Mouse (Mus musculus): ENCODE measurements at regions not wholly inside any gene's neighbourhood (a gene's known extent, or its start where the extent isn't known, plus 50 kb on each side); places are given as distances from the start of the nearest gene placed in this dataset.

GRCm38 (mm10) chr15:28144846-28145245 is 58.7 kb upstream of the Dnah5 start:
- Histone ChIP-seq H3K79me2 (ENCODE audit: control insufficient read depth, insufficient read depth) (no peaks in the 10 kb centered on the region), H3K4me2 (ENCODE audit: low read depth) (no peak overlapping the region), H3K36me3 (ENCODE audit: control insufficient read depth, insufficient read depth) (no peaks in the 10 kb centered on the region), H3K27me3 (ENCODE audit: control insufficient read depth, insufficient read depth, insufficient read length) (no peaks in the 10 kb centered on the region), H3ac (ENCODE audit: control insufficient read depth, insufficient read length) (no peak overlapping the region), H3K4me3 (no peak overlapping the region)
- TF ChIP-seq REST (IDR thresholded peaks at IDR 0.05; ENCODE audit: insufficient read depth, insufficient read length) = no peak
- TF ChIP-seq MYOG (IDR thresholded peaks at IDR 0.05; ENCODE audit: control insufficient read depth in 1 of 3, insufficient read depth in 1 of 3, insufficient read length in 2 of 3, low read depth in 2 of 3) = no peak
- no peak for TF ChIP-seq POLR2AphosphoS2 (IDR thresholded peaks at IDR 0.05; ENCODE audit: insufficient read length, low read depth)
- no peak for TF ChIP-seq SRF (IDR thresholded peaks at IDR 0.05; ENCODE audit: control insufficient read depth, insufficient read length, low read depth)
- no peak for TF ChIP-seq TCF3 (IDR thresholded peaks at IDR 0.05; ENCODE audit: insufficient read length, low read depth)
- no peak for TF ChIP-seq MYOD1 (IDR thresholded peaks at IDR 0.05; ENCODE audit: control insufficient read depth in 1 of 3, insufficient read length in 2 of 3, low read depth in 2 of 3)
- TF ChIP-seq POLR2A (IDR thresholded peaks at IDR 0.05; ENCODE audit: insufficient read length, low read depth) = no peak
- no peak for TF ChIP-seq E2F4 (IDR thresholded peaks at IDR 0.05; ENCODE audit: insufficient read depth)
- no peak for TF ChIP-seq USF1 (IDR thresholded peaks at IDR 0.05; ENCODE audit: low read depth)
- TF ChIP-seq CEBPB (IDR thresholded peaks at IDR 0.05; ENCODE audit: insufficient read depth, poor library complexity, severe bottlenecking) = no peak
- no peak for TF ChIP-seq MAX (IDR thresholded peaks at IDR 0.05; ENCODE audit: low read depth)
- no peak for TF ChIP-seq TCF12 (IDR thresholded peaks at IDR 0.05; ENCODE audit: insufficient read depth, poor library complexity, severe bottlenecking)

DNA sequence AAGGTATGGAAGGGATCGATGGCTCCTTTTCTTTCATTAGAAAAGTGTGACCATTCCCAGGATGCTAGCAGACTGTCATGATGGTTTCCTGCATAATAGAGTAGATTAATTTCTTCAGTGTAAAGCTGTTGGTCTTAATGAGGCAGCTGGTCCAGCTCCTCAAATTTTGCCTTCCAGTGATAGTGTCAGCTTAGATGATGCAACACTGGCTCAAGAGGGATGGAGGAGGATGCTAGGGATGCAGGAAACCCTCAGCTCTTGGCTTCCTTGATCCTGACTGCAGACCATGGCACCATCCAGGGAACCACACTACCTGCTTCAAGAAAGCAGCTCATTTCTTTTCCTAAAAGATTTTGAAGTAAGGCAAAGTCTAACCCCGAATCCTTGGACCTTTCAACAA is 51.9 kb upstream of the Dnah5 start:
- Histone ChIP-seq H3K4me2 (ENCODE audit: low read depth) (no peak overlapping the region), H3K79me2 (ENCODE audit: control insufficient read depth, insufficient read depth) (no peaks in the 10 kb centered on the region), H3K4me3 (no peak overlapping the region), H3ac (ENCODE audit: control insufficient read depth, insufficient read length) (no peak overlapping the region), H3K36me3 (ENCODE audit: control insufficient read depth, insufficient read depth) (no peaks in the 10 kb centered on the region), H3K27me3 (ENCODE audit: control insufficient read depth, insufficient read depth, insufficient read length) (no peaks in the 10 kb centered on the region)
- no peak for TF ChIP-seq E2F4 (IDR thresholded peaks at IDR 0.05; ENCODE audit: insufficient read depth)
- no peak for TF ChIP-seq REST (IDR thresholded peaks at IDR 0.05; ENCODE audit: insufficient read depth, insufficient read length)
- TF ChIP-seq TCF12 (IDR thresholded peaks at IDR 0.05; ENCODE audit: insufficient read depth, poor library complexity, severe bottlenecking) = no peak
- no peak for TF ChIP-seq MAX (IDR thresholded peaks at IDR 0.05; ENCODE audit: low read depth)
- no peak for TF ChIP-seq TCF3 (IDR thresholded peaks at IDR 0.05; ENCODE audit: insufficient read length, low read depth)
- TF ChIP-seq USF1 (IDR thresholded peaks at IDR 0.05; ENCODE audit: low read depth) = no peak
- TF ChIP-seq CEBPB (IDR thresholded peaks at IDR 0.05; ENCODE audit: insufficient read depth, poor library complexity, severe bottlenecking) = peak; percentile 94

Measured in myocyte (in vitro differentiated cells).